Mouse (Mus musculus): Measurements from ENCODE around the gene Fcor. TPM values are rescaled to one million over a fixed set of nuclear protein-coding genes. Genes with fewer than 3 reads are reported as not detected.

Gene Fcor
- polyA plus RNA-seq, 1 experiment from 2014 or later: 8.1 TPM

GRCm38 (mm10) chr8:3646824-3647531, 25.2 kb downstream of the Fcor start:
- WGBS: 86% methylated on average over 6 of the region's 6 CpGs
- no peak for ATAC-seq (ENCODE audit: low FRiP score)
- H3K36me3 ChIP-seq (ENCODE audit: control insufficient read depth, insufficient read depth, low read length): no peaks in the 10 kb centered on the region

GRCm38 (mm10) chr8:3645804-3646203, 26.4 kb downstream of the Fcor start:
- WGBS: 31% methylated on average over 5 of the region's 5 CpGs

More at GRCm38 (mm10) chr8:3646824-3647531, 25.2 kb downstream of the Fcor start:
- no peaks in the 10 kb centered on the region for H3K27me3 ChIP-seq (ENCODE audit: control insufficient read depth, insufficient read depth, low read length)
- DNase-seq (ENCODE audit: low spot score): no peak
- H3K9me3 ChIP-seq (ENCODE audit: control insufficient read depth, low read length): no peaks in the 10 kb centered on the region
- H3K4me3 ChIP-seq (ENCODE audit: low read depth, low read length): no peak overlapping the region
- H3K4me2 ChIP-seq (replicated peaks; ENCODE audit: low read depth, low read length): no peak overlapping the region
- H3K27ac ChIP-seq (ENCODE audit: low read depth, low read length): no peak overlapping the region
- peaks cover 3% of the 10 kb centered on the region; the same call in 1 of the 2 replicates for H3K4me1 ChIP-seq (replicated peaks; ENCODE audit: control insufficient read depth, insufficient read depth, low read length)
- H3K9ac ChIP-seq (ENCODE audit: low read depth, low read length): no peak overlapping the region

GRCm38 (mm10) chr8:3631478-3631875, 40.7 kb downstream of the Fcor start:
- no peaks in the 10 kb centered on the region for H3K4me1 ChIP-seq (replicated peaks; ENCODE audit: control insufficient read depth, insufficient read depth, low read length)
- H3K27ac ChIP-seq (ENCODE audit: low read depth, low read length): no peak overlapping the region
- H3K9ac ChIP-seq (ENCODE audit: low read depth, low read length): peak overlapping the region; percentile 55; the same call in 1 of the 2 replicates
- H3K4me3 ChIP-seq (ENCODE audit: low read depth, low read length): peak overlapping the region; percentile 52
- WGBS: 22% methylated on average over 8 of the region's 8 CpGs
- peak overlapping the region; percentile 87 for H3K4me2 ChIP-seq (replicated peaks; ENCODE audit: low read depth, low read length)
- H3K9me3 ChIP-seq (ENCODE audit: control insufficient read depth, low read length): no peaks in the 10 kb centered on the region
- ATAC-seq (ENCODE audit: low FRiP score) (no peak; the same call in 1 of the 2 replicates), DNase-seq (ENCODE audit: low spot score) (no peak)
- H3K27me3 ChIP-seq (ENCODE audit: control insufficient read depth, insufficient read depth, low read length): no peaks in the 10 kb centered on the region; the same call in 1 of the 2 replicates
- H3K36me3 ChIP-seq (ENCODE audit: control insufficient read depth, insufficient read depth, low read length): no peaks in the 10 kb centered on the region

More at GRCm38 (mm10) chr8:3645804-3646203, 26.4 kb downstream of the Fcor start:
- no peak overlapping the region for H3K4me3 ChIP-seq (ENCODE audit: low read depth, low read length)
- DNase-seq (ENCODE audit: low spot score): no peak
- H3K27ac ChIP-seq (ENCODE audit: low read depth, low read length): no peak overlapping the region
- ATAC-seq (ENCODE audit: low FRiP score): no peak
- H3K9ac ChIP-seq (ENCODE audit: low read depth, low read length): no peak overlapping the region
- H3K4me1 ChIP-seq (replicated peaks; ENCODE audit: control insufficient read depth, insufficient read depth, low read length): peaks cover 3% of the 10 kb centered on the region; the same call in 1 of the 2 replicates
- H3K9me3 ChIP-seq (ENCODE audit: control insufficient read depth, low read length): no peaks in the 10 kb centered on the region
- H3K36me3 ChIP-seq (ENCODE audit: control insufficient read depth, insufficient read depth, low read length): no peaks in the 10 kb centered on the region
- H3K4me2 ChIP-seq (replicated peaks; ENCODE audit: low read depth, low read length): no peak overlapping the region
- no peaks in the 10 kb centered on the region for H3K27me3 ChIP-seq (ENCODE audit: control insufficient read depth, insufficient read depth, low read length)

GRCm38 (mm10) chr8:3630647-3631477, 41.3 kb downstream of the Fcor start, which contains the start of gene Stxbp2:
Stxbp2 (plus strand) TSS chr8:3630955.
- DNase-seq (ENCODE audit: low spot score) (peak; percentile 67), ATAC-seq (ENCODE audit: low FRiP score) (peak; percentile 75)
- Histone ChIP-seq H3K27ac (ENCODE audit: low read depth, low read length) (no peak within 1 kb of the TSS), H3K36me3 (ENCODE audit: control insufficient read depth, insufficient read depth, low read length) (no peaks in the 10 kb centered on the region), H3K4me2 (replicated peaks; ENCODE audit: low read depth, low read length) (peak within 1 kb of the TSS; percentile 87), H3K9ac (ENCODE audit: low read depth, low read length) (peak within 1 kb of the TSS; percentile 55; the same call in 1 of the 2 replicates), H3K4me3 (ENCODE audit: low read depth, low read length) (peak within 1 kb of the TSS; percentile 52), H3K9me3 (ENCODE audit: control insufficient read depth, low read length) (no peaks in the 10 kb centered on the region), H3K27me3 (ENCODE audit: control insufficient read depth, insufficient read depth, low read length) (no peaks in the 10 kb centered on the region; the same call in 1 of the 2 replicates), H3K4me1 (replicated peaks; ENCODE audit: control insufficient read depth, insufficient read depth, low read length) (no peaks in the 10 kb centered on the region)
- WGBS: 7% methylated on average over 47 of the region's 47 CpGs

- H3K27me3 ChIP-seq (ENCODE audit: control insufficient read depth, insufficient read depth, low read length): no peaks in the 10 kb centered on the region; the same call in 1 of the 2 replicates
- DNase-seq (ENCODE audit: low spot score): peak; percentile 25
- 28% methylated on average over 5 of the region's 5 CpGs for WGBS
- no peaks in the 10 kb centered on the region for H3K36me3 ChIP-seq (ENCODE audit: control insufficient read depth, insufficient read depth, low read length)
- no peaks in the 10 kb centered on the region for H3K4me1 ChIP-seq (replicated peaks; ENCODE audit: control insufficient read depth, insufficient read depth, low read length)
- H3K9ac ChIP-seq (ENCODE audit: low read depth, low read length): no peak overlapping the region
- no peak overlapping the region for H3K4me3 ChIP-seq (ENCODE audit: low read depth, low read length)
- H3K27ac ChIP-seq (ENCODE audit: low read depth, low read length): no peak overlapping the region
- no peaks in the 10 kb centered on the region for H3K9me3 ChIP-seq (ENCODE audit: control insufficient read depth, low read length)
- H3K4me2 ChIP-seq (replicated peaks; ENCODE audit: low read depth, low read length): no peak overlapping the region
- ATAC-seq (ENCODE audit: low FRiP score): no peak
These were observed 44.1 kb downstream of the Fcor start for GRCm38 (mm10) chr8:3628014-3628413.

GRCm38 (mm10) chr8:3626971-3627370, 45.2 kb downstream of the Fcor start:
- no peak for ATAC-seq (ENCODE audit: low FRiP score)

GRCm38 (mm10) chr8:3625445-3625844, 46.7 kb downstream of the Fcor start, which contains the start of gene Pcp2:
Pcp2 (minus strand) TSS chr8:3625545.
- Histone ChIP-seq H3K9ac (ENCODE audit: low read depth, low read length) (no peak within 1 kb of the TSS), H3K27me3 (ENCODE audit: control insufficient read depth, insufficient read depth, low read length) (no peaks in the 10 kb centered on the region; the same call in 1 of the 2 replicates), H3K4me2 (replicated peaks; ENCODE audit: low read depth, low read length) (no peak within 1 kb of the TSS), H3K4me1 (replicated peaks; ENCODE audit: control insufficient read depth, insufficient read depth, low read length) (no peaks in the 10 kb centered on the region), H3K9me3 (ENCODE audit: control insufficient read depth, low read length) (no peaks in the 10 kb centered on the region), H3K27ac (ENCODE audit: low read depth, low read length) (no peak within 1 kb of the TSS), H3K36me3 (ENCODE audit: control insufficient read depth, insufficient read depth, low read length) (no peaks in the 10 kb centered on the region), H3K4me3 (ENCODE audit: low read depth, low read length) (no peak within 1 kb of the TSS)
- 80% methylated on average over 1 of the region's 1 CpGs for WGBS
- no peak for DNase-seq (ENCODE audit: low spot score)
- no peak for ATAC-seq (ENCODE audit: low FRiP score)

More at GRCm38 (mm10) chr8:3626971-3627370, 45.2 kb downstream of the Fcor start:
- 66% methylated on average over 5 of the region's 5 CpGs for WGBS
- Histone ChIP-seq H3K27me3 (ENCODE audit: control insufficient read depth, insufficient read depth, low read length) (no peaks in the 10 kb centered on the region; the same call in 1 of the 2 replicates), H3K4me3 (ENCODE audit: low read depth, low read length) (no peak overlapping the region), H3K36me3 (ENCODE audit: control insufficient read depth, insufficient read depth, low read length) (no peaks in the 10 kb centered on the region), H3K9me3 (ENCODE audit: control insufficient read depth, low read length) (no peaks in the 10 kb centered on the region), H3K4me1 (replicated peaks; ENCODE audit: control insufficient read depth, insufficient read depth, low read length) (no peaks in the 10 kb centered on the region), H3K9ac (ENCODE audit: low read depth, low read length) (no peak overlapping the region), H3K27ac (ENCODE audit: low read depth, low read length) (no peak overlapping the region), H3K4me2 (replicated peaks; ENCODE audit: low read depth, low read length) (no peak overlapping the region)
- DNase-seq (ENCODE audit: low spot score): no peak

GRCm38 (mm10) chr8:3622119-3622518, 50.0 kb downstream of the Fcor start:
- Histone ChIP-seq H3K4me1 (replicated peaks; ENCODE audit: control insufficient read depth, insufficient read depth, low read length) (0 out of 2 replicates have a peak, but pooled peaks cover 2% of the 10 kb centered on the region), H3K27me3 (ENCODE audit: control insufficient read depth, insufficient read depth, low read length) (no peaks in the 10 kb centered on the region), H3K27ac (ENCODE audit: low read depth, low read length) (no peak overlapping the region), H3K36me3 (ENCODE audit: control insufficient read depth, insufficient read depth, low read length) (no peaks in the 10 kb centered on the region), H3K9me3 (ENCODE audit: control insufficient read depth, low read length) (no peaks in the 10 kb centered on the region), H3K9ac (ENCODE audit: low read depth, low read length) (no peak overlapping the region), H3K4me3 (ENCODE audit: low read depth, low read length) (peak overlapping the region; percentile 93), H3K4me2 (replicated peaks; ENCODE audit: low read depth, low read length) (peak overlapping the region; percentile 60)
- DNase-seq (ENCODE audit: low spot score) (no peak), ATAC-seq (ENCODE audit: low FRiP score) (no peak)
- WGBS: 68% methylated on average over 8 of the region's 8 CpGs

All from hindbrain, embryonic 11.5 days (tissue).